Mouse (Mus musculus) ES-Bruce4 (cell line): ENCODE data around the gene Serhl. TPM values are rescaled to one million over a fixed set of nuclear protein-coding genes. Genes with fewer than 3 reads are reported as not detected.

Experiments used
- H3K27ac ChIP-seq: 2 replicates; pipeline ENCODE4 v1.5.1; 2012; ENCODE audit warnings: low read length, inconsistent platforms; ENCODE audit not compliant: insufficient read depth
- H3K27me3 ChIP-seq: 2 replicates; pipeline ENCODE4 v1.6.1; 2012; ENCODE audit warnings: mild to moderate bottlenecking, low read length, inconsistent platforms; ENCODE audit not compliant: control insufficient read depth, poor library complexity, insufficient read depth, severe bottlenecking
- H3K36me3 ChIP-seq: 2 replicates; pipeline ENCODE4 v1.6.1; 2012; ENCODE audit warnings: inconsistent platforms, mild to moderate bottlenecking, low read length, moderate library complexity; ENCODE audit not compliant: control insufficient read depth, poor library complexity, insufficient read depth, severe bottlenecking
- H3K4me1 ChIP-seq: one replicate; pipeline ENCODE4 v1.8.1; 2011; ENCODE audit warnings: low read length; ENCODE audit not compliant: control insufficient read depth, insufficient read depth
- H3K4me3 ChIP-seq: 2 replicates; pipeline ENCODE4 v1.5.1; 2011; ENCODE audit warnings: low read depth, mild to moderate bottlenecking, low read length
- H3K9ac ChIP-seq: 2 replicates; pipeline ENCODE4 v1.6.1; 2012; ENCODE audit warnings: low read depth, mild to moderate bottlenecking, inconsistent platforms; ENCODE audit not compliant: poor library complexity, severe bottlenecking
- H3K9me3 ChIP-seq: replicated peaks from 2 replicates; pipeline ENCODE4 v1.6.1; 2012; ENCODE audit warnings: mild to moderate bottlenecking, low read length, inconsistent platforms; ENCODE audit not compliant: control insufficient read depth, poor library complexity, insufficient read depth, severe bottlenecking
- CTCF ChIP-seq: IDR thresholded peaks from one replicate; pipeline ENCODE4 v1.8.1; 2011; ENCODE audit warnings: low read depth, low read length
- EP300 ChIP-seq: IDR thresholded peaks from 2 replicates; pipeline ENCODE4 v1.6.1; 2011; ENCODE audit warnings: low read depth, low read length; ENCODE audit not compliant: insufficient read depth
- POLR2A ChIP-seq: IDR thresholded peaks from one replicate; pipeline ENCODE4 v1.8.1; 2011; ENCODE audit warnings: low read length; ENCODE audit not compliant: insufficient read depth
- polyA plus RNA-seq: library from polyadenylated mRNA; stranded (reverse); fragments of >200 nt; gene quantifications from 2 replicates; pipeline ENCODE4 v1.2.4, GENCODE M21; 2011; ENCODE audit warnings: low read depth; ENCODE audit not compliant: missing spikeins, insufficient read depth, insufficient read length

Serhl gene
- polyA plus RNA-seq, 1 experiment, result 20.5 TPM

DNA sequence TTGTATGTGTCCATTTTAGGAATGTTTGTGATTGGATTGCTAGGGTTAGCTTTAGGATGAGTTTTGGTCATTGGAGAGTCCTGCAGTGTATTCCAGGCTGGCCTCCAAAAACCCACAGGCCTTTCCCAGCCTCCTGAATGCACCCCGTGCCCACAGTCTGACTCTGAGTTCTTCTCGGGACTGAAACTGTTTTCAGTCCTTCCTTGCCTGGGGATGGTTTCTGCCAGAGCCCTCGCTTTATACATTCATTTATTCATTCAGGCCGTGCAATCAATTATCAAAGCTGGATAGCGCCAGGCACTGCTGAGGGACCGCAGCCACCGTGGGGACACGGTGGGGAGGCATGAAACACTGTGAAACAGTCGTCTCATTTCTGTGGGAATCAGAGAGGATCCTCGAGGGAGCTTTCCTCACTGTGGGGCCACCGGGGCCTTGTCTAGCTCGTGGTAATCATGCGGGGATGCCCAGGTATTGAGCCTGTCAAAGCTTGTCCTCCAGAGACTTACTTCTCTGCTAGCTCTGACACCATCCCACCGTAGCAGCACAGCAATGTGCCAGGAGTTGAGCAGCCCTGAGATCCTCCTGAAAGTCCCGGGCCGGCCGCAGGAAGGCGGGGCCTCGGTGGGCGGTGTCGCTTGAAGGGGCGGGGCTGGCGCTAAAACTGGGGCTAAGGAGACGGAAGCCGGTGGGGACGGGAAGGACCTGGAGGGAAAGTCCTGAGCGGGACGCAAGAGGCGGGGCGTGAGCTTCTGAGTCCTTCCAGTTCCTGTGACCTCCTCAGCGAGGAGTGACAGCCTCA is 10.4 kb downstream of the Serhl start:
- H3K4me1 ChIP-seq, result no peaks in the 10 kb centered on the region
- no peak for TF ChIP-seq POLR2A
- TF ChIP-seq EP300, result no peak
- no peak for TF ChIP-seq CTCF
- no peaks in the 10 kb centered on the region for H3K36me3 ChIP-seq
- peak overlapping the region; percentile 66 for H3K4me3 ChIP-seq
- H3K9me3 ChIP-seq, result no peaks in the 10 kb centered on the region
- peak overlapping the region; percentile 35 for H3K9ac ChIP-seq
- no peaks in the 10 kb centered on the region for H3K27me3 ChIP-seq
- no peak overlapping the region for H3K27ac ChIP-seq

DNA sequence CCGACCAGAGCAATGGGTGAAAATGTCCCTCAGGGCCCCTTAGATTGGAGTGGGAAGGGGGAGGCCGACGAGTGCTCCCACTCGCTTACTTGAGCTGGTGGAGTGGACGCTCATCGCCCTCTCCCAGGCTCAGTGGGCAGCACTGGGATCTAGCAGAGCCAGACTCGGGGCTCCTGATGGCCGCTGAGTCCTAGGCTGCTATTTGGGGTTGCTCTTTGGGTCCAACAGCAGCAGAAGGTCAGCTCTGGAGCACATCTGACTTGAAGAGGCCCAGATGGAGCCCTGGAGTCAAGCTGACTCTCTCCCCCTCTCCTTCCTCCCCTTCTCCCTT is 11.0 kb downstream of the Serhl start:
- H3K27ac ChIP-seq, result no peak overlapping the region
- TF ChIP-seq POLR2A, result no peak
- TF ChIP-seq CTCF, result no peak
- no peak for TF ChIP-seq EP300
- no peaks in the 10 kb centered on the region for H3K4me1 ChIP-seq
- no peaks in the 10 kb centered on the region for H3K27me3 ChIP-seq
- peak overlapping the region; percentile 35 for H3K9ac ChIP-seq
- no peaks in the 10 kb centered on the region for H3K36me3 ChIP-seq
- peak overlapping the region; percentile 61 for H3K4me3 ChIP-seq
- no peaks in the 10 kb centered on the region for H3K9me3 ChIP-seq

GRCm38 (mm10) chr15:83103111-83103510 is 13.8 kb downstream of the Serhl start:
- H3K4me1 ChIP-seq, result no peaks in the 10 kb centered on the region
- no peaks in the 10 kb centered on the region for H3K9me3 ChIP-seq
- no peaks in the 10 kb centered on the region for H3K27me3 ChIP-seq
- TF ChIP-seq POLR2A, result no peak
- TF ChIP-seq EP300, result no peak
- no peak for TF ChIP-seq CTCF
- no peak overlapping the region for H3K27ac ChIP-seq
- no peak overlapping the region for H3K9ac ChIP-seq
- no peaks in the 10 kb centered on the region for H3K36me3 ChIP-seq
- no peak overlapping the region for H3K4me3 ChIP-seq

GRCm38 (mm10) chr15:83106426-83106825 is 17.1 kb downstream of the Serhl start:
- Histone ChIP-seq H3K4me3 (no peak overlapping the region), H3K27me3 (no peaks in the 10 kb centered on the region), H3K27ac (no peak overlapping the region), H3K9me3 (no peaks in the 10 kb centered on the region), H3K4me1 (no peaks in the 10 kb centered on the region), H3K36me3 (no peaks in the 10 kb centered on the region), H3K9ac (no peak overlapping the region)
- no peak for TF ChIP-seq POLR2A
- no peak for TF ChIP-seq EP300
- no peak for TF ChIP-seq CTCF

DNA sequence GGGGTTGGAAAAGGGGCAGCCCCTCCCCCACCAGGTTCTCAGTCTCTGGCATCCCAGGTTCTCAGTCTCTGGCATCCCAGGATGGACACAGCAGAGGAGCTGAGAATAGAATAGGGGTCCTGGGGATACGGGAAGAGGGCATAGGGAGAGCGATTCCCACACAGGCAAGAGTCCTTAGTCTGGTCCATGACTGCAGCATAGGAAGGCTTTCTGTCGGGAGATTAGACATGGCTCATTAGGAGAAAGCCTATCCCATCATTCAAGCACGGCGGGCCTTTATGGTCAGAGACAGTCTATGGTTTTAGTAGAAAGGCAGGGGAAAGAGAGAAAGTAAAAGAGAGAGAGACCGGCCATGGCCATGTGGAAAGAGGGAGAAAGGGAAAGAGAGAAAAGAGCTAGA is 18.5 kb downstream of the Serhl start:
- no peaks in the 10 kb centered on the region for H3K27me3 ChIP-seq
- H3K36me3 ChIP-seq, result no peaks in the 10 kb centered on the region
- no peak overlapping the region for H3K27ac ChIP-seq
- no peak for TF ChIP-seq EP300
- no peak for TF ChIP-seq POLR2A
- TF ChIP-seq CTCF, result no peak
- H3K4me1 ChIP-seq, result no peaks in the 10 kb centered on the region
- no peaks in the 10 kb centered on the region for H3K9me3 ChIP-seq
- H3K4me3 ChIP-seq, result no peak overlapping the region
- no peak overlapping the region for H3K9ac ChIP-seq

- Histone ChIP-seq H3K27me3 (no peaks in the 10 kb centered on the region), H3K4me1 (no peaks in the 10 kb centered on the region)
Measured at GRCm38 (mm10) chr15:83111290-83111689, 22.0 kb downstream of the Serhl start.

More at GRCm38 (mm10) chr15:83111290-83111689, 22.0 kb downstream of the Serhl start:
- no peak overlapping the region for H3K4me3 ChIP-seq
- H3K9ac ChIP-seq, result no peak overlapping the region
- no peaks in the 10 kb centered on the region for H3K36me3 ChIP-seq
- no peaks in the 10 kb centered on the region for H3K9me3 ChIP-seq
- TF ChIP-seq CTCF (no peak), POLR2A (no peak), EP300 (no peak)
- no peak overlapping the region for H3K27ac ChIP-seq
